Mouse (Mus musculus) kidney, adult 10 weeks (tissue): Measurements from ENCODE around the gene Mpp4. TPM values are rescaled to one million over a fixed set of nuclear protein-coding genes. Genes with fewer than 3 reads are reported as not detected.

Experiments used
- polyA plus RNA-seq: library from polyadenylated mRNA; stranded (reverse); fragments of 350-450 nt; fragmentation: Illumina TruSeq; extraction: RNeasy Lipid Tissue Mini Kit (QIAGEN cat#74804); gene quantifications from one replicate; pipeline ENCODE4 v1.2.3, GENCODE M21; 2014; ENCODE audit warnings: low read depth, low replicate concordance

Mpp4 gene
- 0.73 TPM for polyA plus RNA-seq

GRCm38 (mm10) chr1:59163030-59163461 is at the start of gene Mpp4:
Gene Mpp4, minus strand, starts transcription at chr1:59163389.

GRCm38 (mm10) chr1:59119720-59120457 is 43.3 kb downstream of the Mpp4 start, which contains the start of gene Tmem237:
Gene Tmem237, minus strand, starts transcription at chr1:59120408.

GRCm38 (mm10) chr1:59094705-59095104 is 68.5 kb downstream of the Mpp4 start, which contains the start of gene C2cd6:
Gene C2cd6, minus strand, starts transcription at chr1:59094900.

Other genes starting within 250 kb of the Mpp4 start
- gene Trak2, start 190.0 kb downstream of the Mpp4 start, polyA plus RNA-seq: 92.3 TPM
- gene Stradb, start 189.9 kb downstream of the Mpp4 start, polyA plus RNA-seq: 50.8 TPM
- not detected for gene C2cd6, start 68.5 kb downstream of the Mpp4 start, polyA plus RNA-seq
- gene Tmem237, start 43.0 kb downstream of the Mpp4 start, polyA plus RNA-seq: 19.0 TPM
- gene Als2, start 73.8 kb upstream of the Mpp4 start, polyA plus RNA-seq: 15.8 TPM
- not detected for gene Cdk15, start 93.5 kb upstream of the Mpp4 start, polyA plus RNA-seq